Mouse (Mus musculus): Measurements from ENCODE around the gene Mrpl54. TPM values are rescaled to one million over a fixed set of nuclear protein-coding genes. Genes with fewer than 3 reads are reported as not detected.

Gene Mrpl54
- polyA plus RNA-seq, 1 experiment, result 84.9 TPM

- no peaks in the 10 kb centered on the region for H3K27me3 ChIP-seq (ENCODE audit: control insufficient read depth, insufficient read depth, low read length)
- peaks cover 61% of the 10 kb centered on the region for H3K4me1 ChIP-seq (ENCODE audit: control insufficient read depth, insufficient read depth, low read length)
- H3K27ac ChIP-seq (ENCODE audit: insufficient read depth, low read length), result peak overlapping the region; percentile 65; the same call in 1 of the 2 replicates
- H3K4me3 ChIP-seq (replicated peaks; ENCODE audit: insufficient read depth, low read depth, low read length), result no peak overlapping the region
- peak; percentile 73 for DNase-seq
- 21% methylated on average over 14 of the region's 14 CpGs for WGBS
- TF ChIP-seq POLR2A (IDR thresholded peaks at IDR 0.05; ENCODE audit: borderline replicate concordance, insufficient read depth, low read length) (no peak), CTCF (IDR thresholded peaks at IDR 0.05; ENCODE audit: borderline replicate concordance, insufficient read depth, low read depth, low read length) (no peak)
Measured at GRCm38 (mm10) chr10:81305663-81306062, 38.9 kb upstream of the Mrpl54 start.

- DNase-seq, result peak; percentile 71 to 80
- H3K4me1 ChIP-seq (ENCODE audit: control insufficient read depth, insufficient read depth, low read length), result peaks cover 71% of the 10 kb centered on the region
- peak overlapping the region; percentile 18 for H3K4me3 ChIP-seq (replicated peaks; ENCODE audit: insufficient read depth, low read depth, low read length)
- H3K27me3 ChIP-seq (ENCODE audit: control insufficient read depth, insufficient read depth, low read length), result no peaks in the 10 kb centered on the region
- H3K27ac ChIP-seq (ENCODE audit: insufficient read depth, low read length), result peak overlapping the region; percentile 65
- TF ChIP-seq POLR2A (IDR thresholded peaks at IDR 0.05; ENCODE audit: borderline replicate concordance, insufficient read depth, low read length), result no peak
- peak; percentile 97 for TF ChIP-seq CTCF (IDR thresholded peaks at IDR 0.05; ENCODE audit: borderline replicate concordance, insufficient read depth, low read depth, low read length)
- 9% methylated on average over 9 of the region's 9 CpGs for WGBS
Measured at GRCm38 (mm10) chr10:81304597-81305238, 38.0 kb upstream of the Mrpl54 start.

GRCm38 (mm10) chr10:81303761-81304160 lies 37.0 kb upstream of the Mrpl54 start:
- Histone ChIP-seq H3K4me3 (replicated peaks; ENCODE audit: insufficient read depth, low read depth, low read length) (no peak overlapping the region), H3K4me1 (ENCODE audit: control insufficient read depth, insufficient read depth, low read length) (peaks cover 80% of the 10 kb centered on the region), H3K27me3 (ENCODE audit: control insufficient read depth, insufficient read depth, low read length) (no peaks in the 10 kb centered on the region), H3K27ac (ENCODE audit: insufficient read depth, low read length) (peak overlapping the region; percentile 86)
- no peak for DNase-seq
- WGBS, result 39% methylated on average over 7 of the region's 7 CpGs
- TF ChIP-seq POLR2A (IDR thresholded peaks at IDR 0.05; ENCODE audit: borderline replicate concordance, insufficient read depth, low read length), result no peak
- TF ChIP-seq CTCF (IDR thresholded peaks at IDR 0.05; ENCODE audit: borderline replicate concordance, insufficient read depth, low read depth, low read length), result no peak

- Histone ChIP-seq H3K27ac (ENCODE audit: insufficient read depth, low read length) (peak overlapping the region; percentile 86), H3K4me3 (replicated peaks; ENCODE audit: insufficient read depth, low read depth, low read length) (peak overlapping the region; percentile 26), H3K27me3 (ENCODE audit: control insufficient read depth, insufficient read depth, low read length) (no peaks in the 10 kb centered on the region), H3K4me1 (ENCODE audit: control insufficient read depth, insufficient read depth, low read length) (peaks cover 85% of the 10 kb centered on the region)
- DNase-seq, result peak in 1 of 2 experiments; percentile 56
- 19% methylated on average over 10 of the region's 10 CpGs for WGBS
- no peak for TF ChIP-seq CTCF (IDR thresholded peaks at IDR 0.05; ENCODE audit: borderline replicate concordance, insufficient read depth, low read depth, low read length)
- no peak for TF ChIP-seq POLR2A (IDR thresholded peaks at IDR 0.05; ENCODE audit: borderline replicate concordance, insufficient read depth, low read length)
Measured at GRCm38 (mm10) chr10:81303258-81303657, 36.5 kb upstream of the Mrpl54 start.

- H3K4me3 ChIP-seq (replicated peaks; ENCODE audit: insufficient read depth, low read depth, low read length), result peak overlapping the region; percentile 26
Measured at GRCm38 (mm10) chr10:81302781-81303218, 36.1 kb upstream of the Mrpl54 start.

GRCm38 (mm10) chr10:81302288-81302687 lies 35.6 kb upstream of the Mrpl54 start:
- peak overlapping the region; percentile 9 for H3K4me3 ChIP-seq (replicated peaks; ENCODE audit: insufficient read depth, low read depth, low read length)
- H3K27ac ChIP-seq (ENCODE audit: insufficient read depth, low read length), result peak overlapping the region; percentile 86
- no peaks in the 10 kb centered on the region for H3K27me3 ChIP-seq (ENCODE audit: control insufficient read depth, insufficient read depth, low read length)
- WGBS, result 16% methylated on average over 4 of the region's 4 CpGs
- no peak for TF ChIP-seq CTCF (IDR thresholded peaks at IDR 0.05; ENCODE audit: borderline replicate concordance, insufficient read depth, low read depth, low read length)
- TF ChIP-seq POLR2A (IDR thresholded peaks at IDR 0.05; ENCODE audit: borderline replicate concordance, insufficient read depth, low read length), result no peak
- peak in 1 of 2 experiments; percentile 57 for DNase-seq
- H3K4me1 ChIP-seq (ENCODE audit: control insufficient read depth, insufficient read depth, low read length), result peaks cover 95% of the 10 kb centered on the region

More at GRCm38 (mm10) chr10:81302781-81303218, 36.1 kb upstream of the Mrpl54 start:
- no peak for TF ChIP-seq CTCF (IDR thresholded peaks at IDR 0.05; ENCODE audit: borderline replicate concordance, insufficient read depth, low read depth, low read length)
- TF ChIP-seq POLR2A (IDR thresholded peaks at IDR 0.05; ENCODE audit: borderline replicate concordance, insufficient read depth, low read length), result no peak
- no peaks in the 10 kb centered on the region for H3K27me3 ChIP-seq (ENCODE audit: control insufficient read depth, insufficient read depth, low read length)
- DNase-seq, result peak; percentile 63 to 70
- peaks cover 90% of the 10 kb centered on the region for H3K4me1 ChIP-seq (ENCODE audit: control insufficient read depth, insufficient read depth, low read length)
- WGBS, result 15% methylated on average over 14 of the region's 14 CpGs
- peak overlapping the region; percentile 86 for H3K27ac ChIP-seq (ENCODE audit: insufficient read depth, low read length)

GRCm38 (mm10) chr10:81301321-81301720 lies 34.6 kb upstream of the Mrpl54 start:
- TF ChIP-seq POLR2A (IDR thresholded peaks at IDR 0.05; ENCODE audit: borderline replicate concordance, insufficient read depth, low read length) (no peak), CTCF (IDR thresholded peaks at IDR 0.05; ENCODE audit: borderline replicate concordance, insufficient read depth, low read depth, low read length) (no peak)
- WGBS, result 11% methylated on average over 9 of the region's 9 CpGs
- Histone ChIP-seq H3K27me3 (ENCODE audit: control insufficient read depth, insufficient read depth, low read length) (no peaks in the 10 kb centered on the region), H3K4me1 (ENCODE audit: control insufficient read depth, insufficient read depth, low read length) (peaks cover 92% of the 10 kb centered on the region), H3K27ac (ENCODE audit: insufficient read depth, low read length) (peak overlapping the region; percentile 48; the same call in 1 of the 2 replicates), H3K4me3 (replicated peaks; ENCODE audit: insufficient read depth, low read depth, low read length) (no peak overlapping the region)
- DNase-seq, result peak; percentile 83 to 88

- H3K4me3 ChIP-seq (replicated peaks; ENCODE audit: insufficient read depth, low read depth, low read length), result peak overlapping the region; percentile 16
- peaks cover 92% of the 10 kb centered on the region for H3K4me1 ChIP-seq (ENCODE audit: control insufficient read depth, insufficient read depth, low read length)
- peak in 1 of 2 experiments; percentile 53 for DNase-seq
- H3K27ac ChIP-seq (ENCODE audit: insufficient read depth, low read length), result peak overlapping the region; percentile 78
- 24% methylated on average over 9 of the region's 9 CpGs for WGBS
- H3K27me3 ChIP-seq (ENCODE audit: control insufficient read depth, insufficient read depth, low read length), result no peaks in the 10 kb centered on the region
- TF ChIP-seq POLR2A (IDR thresholded peaks at IDR 0.05; ENCODE audit: borderline replicate concordance, insufficient read depth, low read length), result no peak
- no peak for TF ChIP-seq CTCF (IDR thresholded peaks at IDR 0.05; ENCODE audit: borderline replicate concordance, insufficient read depth, low read depth, low read length)
Measured at GRCm38 (mm10) chr10:81300352-81300907, 33.7 kb upstream of the Mrpl54 start.
